Mouse (Mus musculus) monocyte, adult 2 months (primary cell): ENCODE measurements around the gene Vwa7.
"Not testable (repeated sequence)": the region's sequence is repeated elsewhere in the genome, so short reads cannot be mapped to it uniquely, and the experiment has no call there.

Experiments
- DNase-seq, 2 experiments: peaks; one replicate each; pipeline ENCODE4 v3.0.0; 2022; ENCODE audit warnings: low spot score in 2 of 2, low read depth in 1 of 2

The Vwa7 gene

GRCm38 (mm10) chr17:35016376-35016775 is at the start of gene Vwa7:
Vwa7 (plus strand) TSS chr17:35016579.
- no peak for DNase-seq

DNA sequence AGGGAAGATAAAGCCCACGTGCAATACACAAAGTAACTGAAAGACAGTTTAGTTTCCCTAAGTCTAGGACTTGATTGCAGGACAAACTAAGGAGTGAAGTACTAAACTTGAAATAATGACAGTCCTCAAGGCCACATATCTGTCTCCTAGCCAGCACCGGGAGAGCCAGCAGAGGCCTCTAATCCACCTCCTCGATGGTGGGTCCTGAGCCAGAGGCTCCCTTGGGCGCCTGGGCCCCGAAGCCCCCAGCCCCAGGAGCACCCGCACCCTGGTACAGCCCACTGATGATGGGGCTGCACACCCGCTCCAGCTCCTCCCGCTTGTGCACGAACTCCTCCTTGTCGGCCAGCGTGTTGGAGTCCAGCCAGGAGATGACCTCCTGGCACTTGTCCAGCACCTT is 46.6 kb upstream of the Vwa7 start, which contains the start of gene Gm20481:
Gene Gm20481 (plus strand): TSS at position 91 of the 400 bp plus-strand sequence.
- not testable (repeated sequence) for DNase-seq

- not testable (repeated sequence) for DNase-seq
Observed at GRCm38 (mm10) chr17:34970850-34971249, 45.5 kb upstream of the Vwa7 start.

DNA sequence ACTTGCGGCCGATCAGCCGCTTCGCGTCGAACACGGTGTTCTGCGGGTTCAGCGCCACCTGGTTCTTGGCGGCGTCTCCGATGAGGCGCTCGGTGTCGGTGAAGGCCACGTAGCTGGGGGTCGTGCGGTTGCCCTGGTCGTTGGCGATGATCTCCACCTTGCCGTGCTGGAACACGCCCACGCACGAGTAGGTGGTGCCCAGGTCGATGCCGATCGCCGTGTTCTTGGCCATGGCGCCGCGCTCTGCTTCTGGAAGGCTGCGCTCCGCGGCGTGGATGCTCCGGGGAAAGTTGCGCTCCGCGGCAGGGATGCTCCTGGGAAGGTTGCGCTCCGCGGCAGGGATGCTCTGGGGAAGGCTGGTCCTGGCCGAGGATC is 44.7 kb upstream of the Vwa7 start:
- DNase-seq: not testable (repeated sequence)

GRCm38 (mm10) chr17:34972069-34972749 is 44.2 kb upstream of the Vwa7 start, which contains the start of the genes Hspa1a and Hspa1l:
Hspa1a (minus strand) TSS chr17:34972156.
Hspa1l (plus strand) TSS chr17:34972703.
- peak; percentile 83 to 84 for DNase-seq

DNA sequence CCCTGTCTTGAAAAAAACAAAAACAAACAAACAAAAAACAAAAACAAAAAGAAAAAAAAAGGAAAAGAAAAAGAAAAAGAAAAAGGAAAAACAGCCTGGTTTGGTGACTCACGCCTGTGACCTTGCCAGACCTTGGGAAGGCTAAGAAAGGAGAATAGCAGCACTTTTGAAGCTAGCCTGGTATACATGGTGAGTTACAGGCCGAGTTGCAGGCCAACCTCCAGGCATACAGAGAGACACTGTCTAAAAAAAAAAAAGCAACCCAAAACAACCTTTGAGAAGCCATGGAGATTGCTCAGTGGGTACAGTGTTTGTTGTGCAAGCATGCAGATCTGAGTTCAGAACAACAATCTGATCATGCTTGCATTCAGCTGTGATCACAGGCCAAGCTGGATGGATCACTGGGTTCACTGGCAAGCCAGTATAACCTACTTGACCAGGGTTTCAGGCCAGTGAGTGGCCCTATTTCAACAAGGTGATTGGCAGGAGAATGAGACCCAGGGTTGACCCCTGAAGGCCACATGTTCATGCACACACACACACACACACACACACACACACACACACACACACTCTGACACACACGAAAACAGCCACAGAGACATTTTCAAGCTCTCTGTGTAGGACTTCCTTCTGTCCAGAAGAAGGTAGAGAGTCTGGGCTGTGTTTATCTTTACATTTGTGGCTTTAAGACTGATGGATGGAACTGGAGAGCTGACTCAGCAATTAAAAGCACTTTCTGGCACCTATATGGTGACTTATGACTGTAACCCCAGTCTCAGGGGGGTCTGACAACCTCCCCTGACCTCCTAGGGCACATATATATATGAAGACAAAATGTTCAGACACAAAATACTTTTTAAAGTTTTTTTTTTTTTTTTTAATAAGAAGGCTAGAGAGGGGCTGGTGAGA is 40.5 kb upstream of the Vwa7 start:
- no peak for DNase-seq

GRCm38 (mm10) chr17:34977000-34977399 is 39.4 kb upstream of the Vwa7 start:
- DNase-seq: no peak

DNA sequence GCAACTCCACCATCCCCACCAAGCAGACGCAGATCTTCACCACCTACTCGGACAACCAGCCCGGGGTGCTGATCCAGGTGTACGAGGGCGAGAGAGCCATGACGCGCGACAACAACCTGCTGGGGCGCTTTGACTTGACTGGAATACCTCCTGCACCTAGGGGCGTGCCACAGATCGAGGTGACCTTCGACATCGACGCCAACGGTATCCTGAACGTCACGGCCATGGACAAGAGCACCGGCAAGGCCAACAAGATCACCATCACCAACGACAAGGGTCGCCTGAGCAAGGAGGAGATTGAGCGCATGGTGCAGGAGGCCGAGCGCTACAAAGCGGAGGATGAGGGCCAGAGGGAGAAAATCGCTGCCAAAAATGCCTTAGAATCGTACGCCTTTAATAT is 38.1 kb upstream of the Vwa7 start:
- DNase-seq: no peak

DNA sequence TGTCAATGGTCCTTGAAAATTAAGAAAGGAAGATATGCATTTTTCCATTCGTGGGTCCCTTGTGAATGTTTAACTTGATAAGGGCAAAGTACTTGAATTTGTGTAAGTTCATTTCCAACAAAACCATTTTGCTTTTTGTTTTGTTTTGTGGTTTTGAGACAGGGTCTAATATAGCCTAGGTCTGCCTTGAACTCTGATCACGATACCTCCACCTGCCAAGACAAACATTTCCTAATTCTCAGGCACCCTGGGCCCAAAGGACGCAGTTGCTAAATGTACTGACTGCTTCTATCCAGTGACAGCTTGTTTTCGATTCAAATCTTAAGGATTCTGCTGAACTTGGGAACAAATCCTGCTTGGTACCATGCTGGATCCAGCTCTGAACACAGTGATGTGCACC is 36.7 kb upstream of the Vwa7 start:
- DNase-seq: no peak

DNA sequence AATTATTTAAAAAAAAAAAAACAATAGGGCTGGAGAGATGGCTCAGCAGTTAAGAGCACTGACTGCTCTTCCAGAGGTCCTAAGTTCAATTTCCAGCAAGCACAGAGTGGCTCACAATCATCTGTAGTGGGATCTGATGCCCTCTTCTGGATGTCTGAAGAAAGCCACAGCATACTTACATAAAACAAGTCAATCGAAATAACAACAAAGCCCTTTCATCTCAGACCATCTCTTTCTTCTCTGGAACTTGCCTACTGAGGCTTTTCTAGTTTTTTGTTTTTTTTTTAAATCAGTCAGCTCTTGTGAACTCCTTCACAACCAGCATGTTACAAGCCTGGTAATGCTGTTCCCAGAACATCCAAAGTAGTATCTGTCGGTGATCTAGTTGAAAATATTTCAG is 35.7 kb upstream of the Vwa7 start:
- DNase-seq: no peak

DNA sequence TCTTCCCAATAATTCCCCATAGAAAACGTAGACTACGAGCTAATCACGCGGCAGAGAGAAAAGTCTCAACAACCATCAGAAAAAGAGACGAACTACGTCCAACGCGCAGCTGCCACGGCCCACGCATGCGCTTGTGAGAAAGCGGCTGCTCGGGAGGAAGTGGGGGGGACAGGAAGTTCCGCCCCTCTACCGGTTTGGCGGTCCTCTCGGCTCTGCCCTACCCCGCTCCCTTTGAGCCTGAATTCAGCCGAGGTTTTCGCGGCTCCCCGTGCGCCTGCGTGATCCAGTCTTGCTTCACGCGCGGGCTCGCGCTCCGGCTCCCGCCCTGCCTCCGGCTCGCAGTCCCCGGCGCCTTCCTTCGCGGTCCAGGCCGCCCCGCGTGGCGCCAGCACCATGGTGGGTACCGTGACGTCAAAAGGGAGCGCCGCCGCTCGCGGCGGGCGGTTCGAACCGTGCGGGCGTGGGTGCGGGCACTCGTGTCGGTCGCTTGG is 34.6 kb upstream of the Vwa7 start, which contains the start of gene Lsm2:
Gene Lsm2 (plus strand): TSS at position 173 of the 491 bp plus-strand sequence.
- DNase-seq: peak; percentile 84 to 88

DNA sequence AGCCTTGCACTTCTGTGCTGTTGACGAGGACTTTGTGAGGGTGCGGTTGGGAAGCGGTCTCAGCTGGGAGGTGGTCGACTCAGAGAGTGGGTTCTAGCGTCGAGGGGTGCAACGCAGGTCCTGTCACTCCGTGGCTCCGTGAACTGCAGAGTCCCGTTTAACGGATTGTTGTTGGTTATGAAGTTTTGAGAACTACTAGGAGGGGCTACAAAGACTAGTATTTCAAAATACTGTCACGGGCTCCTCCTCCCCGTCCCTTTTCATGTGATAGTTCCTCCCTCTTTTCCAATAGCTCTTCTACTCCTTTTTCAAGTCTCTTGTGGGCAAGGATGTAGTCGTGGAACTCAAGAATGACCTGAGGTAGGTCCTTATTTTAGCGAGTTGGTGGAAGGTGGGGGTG is 34.1 kb upstream of the Vwa7 start:
- DNase-seq: no peak

- no peak for DNase-seq
Observed at GRCm38 (mm10) chr17:34984218-34984617, 32.2 kb upstream of the Vwa7 start.

GRCm38 (mm10) chr17:34994751-34995150 is 21.6 kb upstream of the Vwa7 start:
- DNase-seq: no peak

DNA sequence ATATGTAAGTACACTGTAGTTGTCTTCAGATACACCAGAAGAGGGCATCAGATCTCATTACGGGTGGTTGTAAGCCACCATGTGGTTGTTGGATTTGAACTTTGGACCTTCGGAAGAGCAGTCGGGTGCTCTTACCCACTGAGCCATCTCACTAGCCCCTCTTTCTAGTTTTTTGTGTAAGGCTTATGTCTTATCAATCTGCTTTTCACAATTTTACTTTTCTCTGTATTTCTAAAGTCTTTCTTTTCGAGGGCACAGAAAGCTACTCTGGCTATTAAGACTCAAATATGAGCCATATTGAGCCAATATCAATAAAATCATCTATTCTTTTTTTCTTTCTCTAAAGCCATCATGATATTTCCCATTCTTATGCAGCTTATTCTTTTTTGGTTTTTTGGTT is 21.2 kb upstream of the Vwa7 start:
- DNase-seq: not testable (repeated sequence)

DNA sequence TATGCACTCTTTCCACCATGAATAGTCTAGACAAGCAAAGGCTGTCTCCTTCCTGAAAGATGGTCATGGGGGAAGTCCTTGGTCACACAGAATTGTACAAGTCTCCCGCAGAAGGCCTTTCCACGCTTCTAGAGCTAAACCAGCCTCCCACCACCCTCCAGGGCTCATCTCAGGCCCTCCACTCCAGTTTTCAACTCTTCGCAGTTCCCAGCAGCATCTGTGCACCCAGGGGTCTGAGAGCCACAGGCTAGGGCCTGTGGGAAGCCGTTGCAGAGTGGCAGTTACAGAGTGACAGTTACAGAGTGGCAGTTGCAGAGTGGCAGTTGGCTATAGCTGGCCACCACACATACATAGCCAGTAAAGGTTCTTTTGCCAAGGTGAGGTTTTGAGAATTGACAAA is 20.5 kb upstream of the Vwa7 start:
- DNase-seq: not testable (repeated sequence)

DNA sequence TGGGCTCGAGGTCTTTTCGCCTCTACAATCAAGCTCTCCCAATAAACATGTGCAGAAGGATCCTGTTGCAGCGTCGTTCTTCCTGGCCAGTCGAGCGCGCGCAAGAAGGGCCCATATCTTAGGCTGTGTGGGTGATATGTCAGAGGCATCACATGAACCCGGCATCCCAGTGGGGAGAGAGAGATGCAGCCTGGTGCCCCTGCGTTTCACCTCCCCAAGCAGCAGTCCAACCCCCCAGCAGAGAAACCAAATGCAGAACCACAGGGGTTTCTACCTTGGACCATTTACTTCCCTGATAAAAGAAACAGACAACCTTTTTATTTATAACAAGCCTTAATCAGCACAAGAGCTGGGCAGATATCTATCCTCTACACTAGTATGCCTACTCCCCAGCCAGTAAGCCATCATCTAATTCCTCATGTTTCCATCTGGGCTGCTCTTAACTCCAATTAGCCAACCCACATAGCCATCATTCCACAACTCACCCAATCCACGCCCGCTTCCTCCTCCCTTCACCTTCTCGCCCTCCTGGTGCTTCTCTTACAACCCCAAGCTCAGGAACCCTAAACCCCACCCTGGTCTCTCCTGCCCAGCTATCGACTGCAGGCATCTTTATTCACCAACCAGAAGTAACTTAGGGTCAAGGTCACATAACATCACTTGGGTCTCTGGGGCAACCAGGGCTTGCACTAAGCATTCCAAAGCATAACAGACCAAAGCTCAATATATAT is 19.8 kb upstream of the Vwa7 start:
- no peak for DNase-seq

DNA sequence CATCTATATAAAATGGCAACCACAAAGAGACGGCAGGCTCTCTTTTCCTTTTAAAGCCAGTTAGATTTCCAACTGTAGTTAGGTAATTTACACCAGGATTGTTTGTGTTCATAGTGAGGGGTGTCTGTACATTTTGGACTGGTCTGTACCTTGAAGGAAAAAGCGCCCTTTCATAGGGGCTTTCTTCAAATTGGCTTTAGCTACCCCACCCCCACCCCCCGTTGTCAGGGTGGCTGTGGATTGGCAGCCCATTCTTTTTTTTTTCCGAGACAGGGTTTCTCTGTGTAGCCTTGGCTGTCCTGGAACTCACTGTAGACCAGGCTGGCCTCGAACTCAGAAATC is 19.3 kb upstream of the Vwa7 start:
- DNase-seq: no peak

- no peak for DNase-seq
Observed at GRCm38 (mm10) chr17:34998526-34999430, 17.6 kb upstream of the Vwa7 start.
